Mouse (Mus musculus) C2C12 (cell line): Measurements from ENCODE around the gene Ints4.

Experiments
- CTCF ChIP-seq: IDR thresholded peaks from one replicate; pipeline ENCODE4 v1.5.1; 2011; ENCODE audit not compliant: control insufficient read depth, insufficient read depth, insufficient read length
- MAX ChIP-seq: IDR thresholded peaks from one replicate; pipeline ENCODE4 v1.6.1; 2011; ENCODE audit warnings: mild to moderate bottlenecking, control low read depth
- MYOG ChIP-seq: IDR thresholded peaks from one replicate; pipeline ENCODE4 v1.6.1; 2011; ENCODE audit not compliant: control insufficient read depth, insufficient read length; ENCODE audit errors: extremely low read depth
- USF1 ChIP-seq: IDR thresholded peaks from one replicate; pipeline ENCODE4 v1.6.1; 2011; ENCODE audit warnings: low read depth, mild to moderate bottlenecking, control low read depth, moderate library complexity

DNA sequence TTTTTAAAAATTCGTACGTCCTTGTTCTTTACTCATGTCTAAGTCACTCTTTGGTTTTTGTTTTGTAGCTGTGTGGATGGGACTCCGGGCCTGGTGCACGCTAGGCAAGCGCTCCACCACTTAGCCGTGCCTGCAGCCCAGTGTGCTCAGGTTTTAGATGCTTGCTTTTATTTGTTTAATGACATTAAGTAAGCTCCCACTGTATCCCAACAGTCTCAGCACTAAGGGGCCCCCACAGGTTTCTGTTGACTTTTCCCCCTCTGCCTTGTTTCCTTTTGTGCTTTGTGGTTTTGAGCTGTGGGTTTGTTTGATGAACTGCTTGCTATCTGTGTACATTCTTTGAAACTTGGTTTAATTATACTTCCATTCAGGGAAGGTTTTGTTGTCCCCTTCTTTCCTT is 28.6 kb upstream of the Ints4 start:
- TF ChIP-seq CTCF, result no peak
- TF ChIP-seq MYOG, result no peak
- TF ChIP-seq USF1, result no peak
- no peak for TF ChIP-seq MAX
